16 mouse cellular contexts compared by ENCODE assay signal in the genomic region with DNA sequence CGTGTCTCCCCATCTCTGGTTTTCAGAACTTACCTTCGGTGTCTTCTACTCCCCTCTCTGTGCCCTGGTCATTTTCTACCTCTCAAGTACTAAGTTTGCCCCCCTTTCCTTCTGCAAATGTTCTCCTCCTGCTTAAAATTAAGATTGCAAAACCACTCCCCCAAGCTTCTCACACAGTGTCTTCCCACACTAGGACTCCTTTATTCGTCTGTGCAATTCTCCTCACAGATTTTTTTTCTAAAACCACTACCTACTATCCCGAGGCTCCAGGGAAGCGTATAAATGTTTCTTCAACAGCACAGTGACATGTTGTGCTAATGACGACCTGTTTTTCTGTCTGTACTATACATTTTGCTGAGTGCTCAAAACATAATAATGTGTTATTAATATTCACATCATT.
DNase-seq lines count a peak whose midpoint lies in the region; ATAC-seq lines count a peak whose summit lies in the region.
"Had no signal": no experiment of that assay in that cellular context is flagged by ENCODE, and none has a peak within 500 bp of the region (broad histone marks: within the 10 kb centered on the region; RNA-seq: fewer than 3 reads in every experiment).

No protein-coding gene starts in this region.

- no peak for DNase-seq in frontal cortex, postnatal 10 days (ENCODE audit: low spot score in 2 of 2)
- DNase-seq: adrenal gland, adult 2 months; adrenal gland, adult 8-10 months; adrenal gland, postnatal 10 days; adrenal gland, postnatal 14 days; adrenal gland, postnatal 25 days; adrenal gland, postnatal 36 days; B cell, adult 2 months; cerebellum, adult 11 months; cerebellum, adult 11-12 months; cerebellum, adult 18-20 months; cerebellum, adult 2 months had no signal

- peak; percentile 95 for ATAC-seq in frontal cortex, adult (ENCODE audit: low TSS enrichment)
- ATAC-seq: activated CD4-positive, CD25-positive, alpha-beta regulatory T cell, adult 4 months; CD4-positive, CD25-positive, alpha-beta regulatory T cell, adult 4 months; Patski had no signal
